Mouse (Mus musculus) cerebellum, postnatal 14 days (tissue): ENCODE measurements around the gene AA467197.

Experiments
- DNase-seq, 2 experiments: peaks; one replicate each; pipeline ENCODE4 v3.0.0; 2021; ENCODE audit warnings: mixed read lengths in 2 of 2

The AA467197 gene

DNA sequence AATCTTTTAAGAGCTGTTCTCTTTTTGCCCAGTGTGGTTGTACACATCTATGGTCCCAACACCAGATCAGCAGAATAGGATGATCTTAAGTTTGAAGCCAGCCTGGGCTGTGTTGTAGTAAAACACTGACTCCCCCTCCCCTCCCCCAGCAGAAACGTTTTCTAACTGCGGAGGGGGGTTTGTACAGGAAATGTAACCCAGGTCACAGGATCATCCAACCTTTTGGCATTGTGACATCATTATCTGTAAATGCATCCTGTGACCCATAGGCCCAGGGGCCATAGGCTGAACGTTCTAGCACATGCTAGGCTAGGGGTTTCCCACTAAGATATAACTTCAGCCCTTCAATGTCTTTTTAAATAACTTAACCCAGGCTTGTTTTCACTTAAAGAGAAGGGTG is at the start of gene AA467197:
Gene AA467197 (plus strand): TSS at position 301 of the 400 bp plus-strand sequence.
- DNase-seq, result no peak

DNA sequence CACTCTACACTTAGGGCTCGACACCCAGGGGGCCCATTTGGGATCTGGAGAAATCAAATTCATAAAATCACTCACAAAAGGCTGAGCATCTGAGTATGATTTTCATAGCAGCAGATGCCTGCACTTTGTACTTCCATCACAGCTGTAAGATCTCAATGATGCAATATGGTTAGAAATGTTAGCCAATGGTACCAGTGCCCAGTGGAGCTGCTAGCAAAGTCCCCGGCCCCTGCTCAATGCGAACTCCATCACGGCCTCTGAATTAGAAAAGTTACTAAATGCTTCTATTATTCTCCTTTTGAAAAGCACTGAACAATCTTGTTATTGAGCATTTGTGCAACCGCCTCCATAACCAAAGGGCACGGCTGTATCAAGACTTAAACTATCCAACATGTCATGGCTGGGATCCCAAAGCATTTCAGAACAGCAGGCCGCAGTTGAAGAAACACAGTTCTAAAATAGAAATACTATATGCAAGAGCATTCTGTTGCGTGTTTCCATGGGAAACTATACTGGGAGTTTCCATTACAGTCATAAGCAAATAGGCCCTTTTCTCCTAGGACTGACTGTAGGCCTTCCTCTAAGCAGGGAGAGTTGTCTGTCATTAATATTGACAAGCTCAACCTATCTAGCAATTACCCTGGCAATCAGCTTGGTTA is 48.8 kb upstream of the AA467197 start:
- no peak for DNase-seq

DNA sequence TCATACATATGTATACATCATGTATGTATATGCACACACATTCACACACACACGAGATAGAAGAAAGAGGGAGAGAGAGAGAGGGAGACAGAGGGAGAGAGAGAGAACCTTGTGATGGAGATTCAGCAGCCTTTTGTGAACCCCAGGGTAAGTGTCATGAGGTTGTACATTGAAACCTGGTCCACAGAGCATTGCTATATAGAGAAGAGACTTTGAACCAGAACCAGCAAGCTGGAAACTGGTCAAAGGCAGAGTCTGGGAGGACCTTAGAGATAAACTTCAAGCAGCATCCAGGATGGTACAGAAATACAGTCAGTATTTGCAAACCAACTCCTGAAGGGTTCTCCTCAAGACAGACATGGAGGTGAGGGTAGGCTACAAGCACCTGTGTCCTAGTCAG is 46.4 kb upstream of the AA467197 start:
- DNase-seq, result no peak

DNA sequence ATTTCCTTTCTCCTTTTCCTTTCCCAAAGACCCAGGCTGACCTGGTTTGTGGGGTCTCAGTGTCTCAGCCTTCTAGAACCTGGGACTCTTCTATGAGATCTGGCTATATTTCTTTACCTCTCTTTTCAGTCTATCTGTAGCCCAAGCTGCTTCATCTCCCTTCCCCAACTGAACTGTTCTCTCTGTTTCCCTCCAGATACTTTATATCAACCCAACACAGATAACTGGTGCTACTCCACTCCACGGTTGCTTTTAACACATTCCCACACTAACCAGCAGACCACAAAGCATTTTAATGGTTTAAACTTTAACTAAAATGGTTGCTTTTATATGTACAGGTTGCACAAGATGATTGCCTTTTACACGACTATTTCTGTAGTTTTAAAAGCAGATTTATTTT is 45.6 kb upstream of the AA467197 start:
- DNase-seq, result no peak

GRCm38 (mm10) chr2:122595461-122595860 is 41.3 kb upstream of the AA467197 start:
- DNase-seq, result no peak

GRCm38 (mm10) chr2:122599736-122600135 is 37.0 kb upstream of the AA467197 start:
- peak; percentile 50 to 60 for DNase-seq

- DNase-seq, result no peak
Measured at GRCm38 (mm10) chr2:122601354-122601753, 35.4 kb upstream of the AA467197 start.

- DNase-seq, result peak in 1 of 2 experiments; percentile 14
Measured at GRCm38 (mm10) chr2:122605829-122606228, 31.0 kb upstream of the AA467197 start.

DNA sequence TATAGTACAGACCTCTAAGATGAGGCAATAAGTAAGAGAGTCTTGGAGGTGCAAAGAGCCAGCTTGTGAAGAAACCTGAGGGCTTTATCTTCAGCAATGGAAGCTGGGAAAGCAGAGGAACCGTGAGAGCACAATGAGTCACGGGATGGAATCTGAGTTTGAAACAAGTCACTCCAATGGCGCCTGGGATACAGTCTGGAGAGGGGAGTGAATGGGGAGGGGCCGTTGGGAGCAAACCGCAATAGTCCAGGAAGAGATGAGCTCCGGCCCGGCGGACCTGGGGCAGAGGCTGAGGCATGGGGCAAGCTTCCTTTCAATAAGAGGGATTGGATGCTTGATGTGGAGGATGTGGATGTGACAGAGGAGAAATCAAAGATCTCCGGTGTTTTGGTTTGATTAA is 28.0 kb upstream of the AA467197 start:
- no peak for DNase-seq

GRCm38 (mm10) chr2:122610746-122611653 is 25.8 kb upstream of the AA467197 start, which contains the start of gene Gatm:
TSS of gene Gatm (minus strand) at chr2:122611303.
- DNase-seq, result peak; percentile 85 to 86

DNA sequence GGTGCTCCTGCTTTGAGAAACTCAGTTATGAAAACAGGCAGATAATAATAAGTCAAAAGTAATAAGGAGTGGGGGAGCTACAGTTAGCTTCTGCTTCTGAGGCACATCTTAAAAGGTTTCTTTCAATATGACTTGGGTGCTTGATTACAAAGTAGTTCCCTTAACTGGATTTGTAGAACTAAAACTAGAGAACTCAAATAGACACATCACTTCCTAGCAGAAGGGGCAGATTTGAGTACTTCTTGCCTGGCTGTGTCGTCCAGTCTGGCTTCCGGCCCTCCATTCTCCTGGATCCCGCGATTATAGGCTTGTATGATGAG is 25.2 kb upstream of the AA467197 start:
- no peak for DNase-seq

GRCm38 (mm10) chr2:122616237-122616636 is 20.5 kb upstream of the AA467197 start:
- no peak for DNase-seq

GRCm38 (mm10) chr2:122617792-122618191 is 19.0 kb upstream of the AA467197 start:
- no peak for DNase-seq

DNA sequence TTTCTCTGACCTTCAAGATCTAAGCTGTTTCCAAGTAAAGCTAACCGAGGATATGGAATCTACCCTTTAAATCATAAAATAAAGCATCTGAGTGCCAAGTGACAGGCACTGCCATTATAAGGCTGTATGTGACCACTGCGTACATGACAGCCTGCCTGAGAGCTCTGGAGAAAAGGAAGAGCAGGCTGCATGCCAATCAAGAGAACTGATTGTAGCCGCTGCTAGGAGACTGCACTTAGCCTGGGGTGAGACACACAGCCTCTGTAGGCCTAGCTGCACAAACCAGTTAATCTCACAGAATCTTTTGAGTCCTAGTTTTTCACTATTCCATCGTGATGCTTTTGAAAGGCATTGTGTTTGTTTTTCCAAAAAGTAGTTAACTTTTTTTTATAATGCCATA is 18.1 kb upstream of the AA467197 start:
- DNase-seq, result no peak

DNA sequence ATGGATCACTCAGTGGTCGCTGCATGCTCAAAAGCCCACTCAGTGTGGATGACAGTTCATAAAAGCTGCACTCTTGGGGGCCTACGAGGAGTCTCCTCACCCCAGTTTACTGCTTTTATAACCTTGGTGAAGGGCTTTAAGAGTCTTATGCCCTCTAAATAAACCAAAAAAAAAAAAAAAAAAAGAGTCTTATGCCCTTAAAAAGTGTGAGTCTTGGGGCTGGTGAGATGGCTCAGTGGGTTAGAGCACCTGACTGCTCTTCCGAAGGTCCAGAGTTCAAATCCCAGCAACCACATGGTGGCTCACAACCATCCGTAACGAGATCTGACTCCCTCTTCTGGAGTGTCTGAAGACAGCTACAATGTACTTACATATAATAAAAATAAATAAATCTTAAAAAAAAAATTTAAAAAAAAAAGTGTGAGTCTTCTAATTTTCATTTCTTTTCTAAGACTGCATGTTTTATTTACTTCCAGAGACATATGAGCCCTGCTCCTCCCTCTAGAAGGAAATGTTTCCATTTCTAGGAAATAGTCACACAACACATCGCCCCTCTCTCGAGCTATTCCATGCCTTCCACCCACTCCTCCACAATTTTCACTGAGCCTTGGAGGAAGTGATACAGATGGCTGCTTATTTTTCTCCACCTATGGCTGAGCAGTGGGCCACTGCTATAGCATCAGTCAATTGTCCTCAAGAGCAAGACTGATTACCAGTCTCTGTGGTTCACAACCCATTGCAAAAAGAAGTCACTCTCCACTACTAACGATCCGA is 15.3 kb upstream of the AA467197 start:
- DNase-seq, result no peak

GRCm38 (mm10) chr2:122625930-122626329 is 10.9 kb upstream of the AA467197 start:
- no peak for DNase-seq

DNA sequence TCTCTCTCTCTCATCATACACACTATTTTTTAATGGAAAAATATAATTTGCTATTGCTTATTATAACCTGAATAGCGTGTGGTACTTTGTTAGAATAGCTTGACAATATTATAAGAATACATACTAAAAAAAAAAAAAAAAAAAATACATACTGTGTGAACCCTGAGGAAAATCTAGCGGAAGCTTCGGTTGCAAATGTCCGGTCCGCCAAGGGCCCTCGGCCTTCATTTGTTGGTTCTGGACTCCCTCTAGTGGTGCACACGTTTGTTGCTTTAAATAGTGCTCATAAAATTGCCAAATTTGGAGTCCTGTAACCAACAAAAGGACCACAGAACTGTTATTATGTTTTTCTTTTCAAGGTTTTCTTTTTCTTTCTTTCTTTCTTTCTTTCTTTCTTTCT is 7.8 kb upstream of the AA467197 start:
- peak; percentile 89 to 91 for DNase-seq

DNA sequence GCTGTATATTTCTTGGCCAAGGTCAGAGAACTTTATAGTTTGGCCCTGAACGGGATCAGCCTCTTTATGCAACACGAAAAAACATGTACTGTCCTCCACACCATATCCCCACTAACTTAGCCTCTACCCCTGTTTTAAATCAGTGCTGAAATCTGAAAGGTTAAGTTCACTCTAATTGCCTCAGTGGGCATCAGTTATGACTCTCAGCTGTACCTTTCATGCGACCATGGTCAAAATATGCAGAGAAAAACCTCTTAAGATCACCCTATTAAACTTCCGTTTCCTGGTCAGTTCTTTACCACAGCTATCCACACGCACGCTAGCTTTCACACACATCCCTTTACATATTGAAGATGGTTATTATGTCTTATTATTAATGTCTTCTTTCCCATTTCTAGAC is 6.9 kb upstream of the AA467197 start:
- DNase-seq, result peak in 1 of 2 experiments; percentile 13

GRCm38 (mm10) chr2:122630465-122631225 is 6.1 kb upstream of the AA467197 start:
- DNase-seq, result peak; percentile 88 to 91

- DNase-seq, result peak; percentile 46 to 60
Measured at GRCm38 (mm10) chr2:122631226-122631801, 5.5 kb upstream of the AA467197 start.

GRCm38 (mm10) chr2:122637526-122637997 is 776 bp downstream of the AA467197 start:
- DNase-seq, result peak; percentile 86 to 93

DNA sequence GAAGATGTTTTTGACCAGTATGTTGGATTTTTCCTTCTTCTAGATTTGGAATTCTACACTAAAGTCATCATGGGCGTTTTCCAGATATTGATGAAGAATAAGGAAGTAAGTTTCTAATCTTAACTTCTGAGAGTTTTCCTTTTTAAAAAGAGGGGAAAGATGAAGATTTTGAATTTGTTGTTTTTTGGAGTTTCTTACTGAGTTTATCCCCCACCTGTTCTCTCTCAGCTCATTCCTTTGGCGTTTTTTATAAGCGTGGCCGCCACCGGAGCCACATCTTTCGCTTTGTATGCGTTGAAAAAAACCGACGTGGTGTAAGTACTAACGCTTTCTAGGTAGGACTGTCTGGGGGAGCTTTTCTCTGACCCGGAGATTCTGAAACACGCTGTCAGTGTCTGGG is 1.2 kb downstream of the AA467197 start:
- no peak for DNase-seq
